Mouse (Mus musculus) kidney, postnatal 25 days (tissue): ENCODE results near the gene Gm19410.

ENCODE experiments used
- DNase-seq, 2 experiments: peaks; one replicate each; pipeline ENCODE4 v3.0.0; 2021; ENCODE audit warnings: mixed read lengths in 2 of 2

Gene Gm19410

DNA sequence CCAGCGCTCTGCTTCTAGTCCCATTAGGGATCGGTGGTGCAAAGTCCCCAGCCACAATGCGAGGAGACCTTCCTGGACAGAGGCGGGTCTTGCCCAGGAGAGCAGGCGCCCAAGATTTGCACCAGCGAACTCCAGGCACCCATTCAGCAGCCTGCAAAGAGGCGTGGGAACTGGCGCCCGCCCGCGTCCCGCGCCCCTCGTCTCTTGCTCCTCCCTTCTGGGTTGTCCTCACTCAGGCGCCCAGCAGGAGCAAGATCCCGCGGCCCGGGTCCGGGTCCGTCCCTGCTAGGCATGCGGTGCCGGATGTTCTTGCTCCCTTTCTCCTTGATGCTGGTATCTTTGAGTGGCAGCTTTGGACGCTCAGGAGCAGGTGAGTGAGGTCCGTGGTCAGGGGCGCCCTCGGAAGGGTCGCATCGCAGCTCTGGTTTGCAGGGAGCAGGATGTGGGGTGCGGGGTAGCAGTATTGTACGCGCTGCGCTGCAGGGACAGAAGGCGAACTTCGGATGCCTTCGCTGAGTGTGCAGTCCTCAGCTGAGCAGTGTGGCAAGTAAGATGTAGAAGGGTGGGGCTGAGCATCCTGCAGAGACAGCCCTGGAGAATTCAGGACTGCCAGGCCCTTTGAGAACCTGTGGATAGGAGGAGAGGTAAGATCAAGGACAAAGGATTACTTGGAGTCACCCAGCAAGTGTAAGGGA lies at the start of gene Gm19410:
TSS of gene Gm19410 (plus strand) at position 292 of the 695 bp plus-strand sequence.
- peak; percentile 22 to 38 for DNase-seq

GRCm38 (mm10) chr8:35730776-35731175 lies 34.8 kb upstream of the Gm19410 start:
- DNase-seq: no peak

GRCm38 (mm10) chr8:35735438-35735837 lies 30.2 kb upstream of the Gm19410 start:
- peak in 1 of 2 experiments; percentile 29 for DNase-seq

DNA sequence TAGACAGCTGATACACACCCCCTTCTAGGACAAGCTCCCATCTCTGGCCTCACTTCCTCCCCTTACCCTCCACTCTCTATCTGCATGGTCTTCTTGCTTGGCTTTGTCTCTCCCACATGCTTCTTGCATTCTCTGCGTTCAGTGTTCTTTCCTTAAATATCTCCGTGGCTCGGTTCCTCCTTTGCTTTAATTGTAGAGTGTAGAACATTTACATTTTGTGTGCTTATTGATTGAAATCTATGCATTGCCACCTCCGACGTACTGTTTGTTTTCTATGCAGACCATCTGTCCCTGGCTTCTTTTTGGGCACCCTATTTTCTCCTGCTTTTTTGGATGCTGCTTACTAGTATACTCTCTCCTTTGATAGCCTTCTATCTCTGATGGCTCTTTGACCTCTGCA lies 9.4 kb upstream of the Gm19410 start:
- DNase-seq: no peak

DNA sequence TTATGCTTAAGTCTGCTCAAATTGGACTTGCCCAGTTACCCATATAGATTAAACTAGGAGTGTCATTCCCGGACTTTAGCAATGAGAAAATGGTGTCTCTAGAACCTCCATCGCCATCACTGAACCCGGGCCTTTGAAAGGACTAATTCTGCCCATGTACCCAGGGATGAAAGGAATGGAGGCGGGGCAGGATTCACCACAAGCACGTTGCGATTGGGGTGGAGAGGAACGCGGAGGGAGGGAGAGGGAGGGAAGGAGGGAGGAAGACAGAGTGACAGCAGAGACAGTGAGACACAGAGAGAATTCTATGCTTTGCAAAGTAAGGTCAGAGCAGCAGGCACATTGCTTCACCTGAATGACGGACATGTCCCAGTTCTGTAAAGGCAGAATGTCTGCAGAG lies 570 bp upstream of the Gm19410 start:
- DNase-seq: no peak

GRCm38 (mm10) chr8:35773508-35773907 lies 7.9 kb downstream of the Gm19410 start:
- no peak for DNase-seq
